Mouse (Mus musculus): ENCODE data around the gene Ncoa5. TPM values are rescaled to one million over a fixed set of nuclear protein-coding genes. Genes with fewer than 3 reads are reported as not detected.
A peak's percentile ranks its signal among the peaks of the same experiment; 100 is the strongest.

Gene Ncoa5
- total RNA-seq, 2 experiments from 2014 or later: 29.3 to 35.9 TPM

GRCm38 (mm10) chr2:164960716-164961441, 73.8 kb downstream of the Ncoa5 start, which contains the start of gene Slc12a5:
TSS of gene Slc12a5 (plus strand) at chr2:164960802.
- DNase-seq: peak; percentile 81

GRCm38 (mm10) chr2:164957548-164958315, 76.9 kb downstream of the Ncoa5 start:
- DNase-seq: no peak

GRCm38 (mm10) chr2:164956195-164956594, 78.5 kb downstream of the Ncoa5 start:
- DNase-seq: no peak

- DNase-seq: no peak
These were observed 78.9 kb downstream of the Ncoa5 start for GRCm38 (mm10) chr2:164955725-164956124.

- peak; percentile 92 for DNase-seq
These were observed 81.4 kb downstream of the Ncoa5 start for GRCm38 (mm10) chr2:164953224-164953623.

GRCm38 (mm10) chr2:164952448-164952847, 82.2 kb downstream of the Ncoa5 start:
- no peak for DNase-seq

GRCm38 (mm10) chr2:164951745-164952144, 82.9 kb downstream of the Ncoa5 start:
- no peak for DNase-seq

- peak; percentile 29 for DNase-seq
These were observed 84.2 kb downstream of the Ncoa5 start for GRCm38 (mm10) chr2:164950501-164950900.

Other genes with a start within 250 kb of the Ncoa5 start
- gene Snx21, start 249.0 kb downstream of the Ncoa5 start, total RNA-seq (2021): 10 to 100 TPM; 36.9 to 39.0 TPM
- 10 to 100 TPM; 28.6 to 33.9 TPM for gene Acot8, start 230.0 kb downstream of the Ncoa5 start, total RNA-seq (2021)
- 1 to 10 TPM; 4.0 to 4.1 TPM for gene Zswim3, start 229.8 kb downstream of the Ncoa5 start, total RNA-seq (2021)
- gene Zswim1, start 212.2 kb downstream of the Ncoa5 start, total RNA-seq (2021): 1 to 10 TPM; 6.9 to 8.5 TPM
- not detected for gene Spata25, start 206.3 kb downstream of the Ncoa5 start, total RNA-seq (2021)
- 100 to 1,000 TPM; 100 to 103 TPM for gene Ctsa, start 202.0 kb downstream of the Ncoa5 start, total RNA-seq (2021)
- 1 to 10 TPM; 3.4 to 8.0 TPM for gene Neurl2, start 201.4 kb downstream of the Ncoa5 start, total RNA-seq (2021)
- gene Pltp, start 177.2 kb downstream of the Ncoa5 start, total RNA-seq (2021): 10 to 100 TPM; 31.5 to 36.6 TPM
- gene Pcif1, start 155.6 kb downstream of the Ncoa5 start, total RNA-seq (2021): 10 to 100 TPM; 47.1 to 55.0 TPM
- 10 to 100 TPM; 13.4 to 16.2 TPM for gene Zfp335, start 123.1 kb downstream of the Ncoa5 start, total RNA-seq (2021)
- 10 to 100 TPM in 1 of 2 experiments, 1 to 10 TPM in 1; 2.6 to 24.5 TPM for gene Mmp9, start 94.1 kb downstream of the Ncoa5 start, total RNA-seq (2021)
- 1 to 10 TPM; 4.5 to 7.7 TPM for gene Slc12a5, start 74.1 kb downstream of the Ncoa5 start, total RNA-seq (2021)
- 1 to 10 TPM; 2.9 to 3.3 TPM for gene Cd40, start 20.8 kb upstream of the Ncoa5 start, total RNA-seq (2021)
- not detected for gene 1700025C18Rik, start 55.9 kb upstream of the Ncoa5 start, total RNA-seq (2021)
- gene Cdh22, start 200.0 kb upstream of the Ncoa5 start, total RNA-seq (2021): 1 to 10 TPM; 1.1 to 1.2 TPM

Measured in adrenal gland, postnatal 10 days (tissue).